Mouse (Mus musculus) adrenal gland, postnatal 36 days (tissue): Measurements from ENCODE around the gene Frmpd2. TPM values are rescaled to one million over a fixed set of nuclear protein-coding genes. Genes with fewer than 3 reads are reported as not detected.

Experiments
- total RNA-seq, 2 experiments: library from RNA; stranded (reverse); gene quantifications; 2 replicates each; pipeline ENCODE4 v1.2.3; 2021

Gene Frmpd2
- total RNA-seq, 2 experiments from 2014 or later: not detected

Other genes with a start within 250 kb of the Frmpd2 start
- 10 to 100 TPM; 26.1 to 26.4 TPM for gene Mapk8, start 24.5 kb upstream of the Frmpd2 start, total RNA-seq
- gene Ptpn20, start 117.5 kb downstream of the Frmpd2 start, total RNA-seq: not detected